ENCODE assay signal across 22 mouse cellular contexts in the genomic region with DNA sequence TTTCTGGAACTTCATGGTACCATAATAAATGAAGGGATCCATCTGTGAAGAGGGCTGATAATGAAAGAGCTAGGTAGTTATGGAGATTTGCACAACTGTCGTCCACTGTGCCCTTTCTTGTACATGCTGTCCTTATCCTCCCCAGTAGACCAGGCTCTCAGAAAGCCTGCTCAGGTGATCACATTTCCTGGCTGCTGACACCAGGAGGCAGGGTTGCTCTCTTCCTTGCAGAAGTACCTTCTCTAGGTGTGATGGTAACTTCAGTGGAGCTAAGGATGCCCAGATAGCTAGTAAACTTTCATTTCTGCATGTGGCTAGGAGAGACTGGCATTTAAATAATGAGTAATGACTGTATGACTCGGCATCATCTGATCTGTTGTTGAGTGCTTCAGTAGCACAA. TPM values are rescaled to one million over a fixed set of nuclear protein-coding genes. Genes with fewer than 3 reads are reported as not detected.
DNase-seq lines count a peak whose midpoint lies in the region; ATAC-seq and TF ChIP-seq lines count a peak whose summit lies in the region.
"Had no signal": no experiment of that assay in that cellular context is flagged by ENCODE, and none has a peak within 500 bp of the region (broad histone marks: within the 10 kb centered on the region; RNA-seq: fewer than 3 reads in every experiment).

No protein-coding gene starts in this region.

- H3K9ac ChIP-seq in kidney, postnatal 0 days (ENCODE audit: low read depth, low read length), result no peak overlapping the region
- H3K9ac ChIP-seq in lung, embryonic 14.5 days, result no peak overlapping the region
- H3K9ac ChIP-seq in CH12.LX (ENCODE audit: insufficient read depth, low read depth), result no peak overlapping the region
- H3K9ac ChIP-seq: heart, embryonic 13.5 days; limb, embryonic 13.5 days; midbrain, embryonic 12.5 days; neural tube, embryonic 12.5 days had no signal

- H3K79me2 ChIP-seq in CH12.LX (replicated peaks; ENCODE audit: control insufficient read depth, extremely low read depth, insufficient read depth, poor library complexity, severe bottlenecking), result no peaks in the 10 kb centered on the region

- H3K36me3 ChIP-seq in kidney, postnatal 0 days (ENCODE audit: insufficient read depth, low read length), result no peaks in the 10 kb centered on the region
- H3K36me3 ChIP-seq in lung, embryonic 14.5 days (ENCODE audit: insufficient read depth), result no peaks in the 10 kb centered on the region
- no peaks in the 10 kb centered on the region for H3K36me3 ChIP-seq in CH12.LX (replicated peaks in 1 of 2; ENCODE audit: control insufficient read depth in 1 of 2, insufficient read depth in 1 of 2, low read length in 1 of 2)
- H3K36me3 ChIP-seq in splenic B cell, adult 2 months (ENCODE audit: control insufficient read depth, insufficient read depth, low read length, poor library complexity, severe bottlenecking), result no peaks in the 10 kb centered on the region
- H3K36me3 ChIP-seq: limb, embryonic 13.5 days; midbrain, embryonic 12.5 days; neural tube, embryonic 12.5 days had no signal

- dilution Hi-C loops in CH12.LX (cut with MboI; ENCODE audit: extremely low pct_ligation_motif_present, extremely low pct_unique_long_range_greater_than_20kb, low sequenced_read_pairs), result no loop called here

- no peak for ATAC-seq in kidney, postnatal 0 days (replicated peaks; ENCODE audit: low FRiP score, low read depth)
- ATAC-seq in lung, embryonic 14.5 days (ENCODE audit: insufficient read depth), result no peak
- ATAC-seq: hindbrain, embryonic 16.5 days had no signal

- 0 out of 2 replicates have a peak, but pooled peaks cover 6% of the 10 kb centered on the region for H3K27me3 ChIP-seq in kidney, postnatal 0 days (ENCODE audit: insufficient read depth, low read length)
- peaks cover 11% of the 10 kb centered on the region; the same call in 1 of the 2 replicates for H3K27me3 ChIP-seq in lung, embryonic 14.5 days (ENCODE audit: insufficient read depth, low read length)
- no peaks in the 10 kb centered on the region for H3K27me3 ChIP-seq in CH12.LX (replicated peaks)
- no peaks in the 10 kb centered on the region for H3K27me3 ChIP-seq in splenic B cell, adult 2 months (ENCODE audit: control insufficient read depth, insufficient read depth, low read length, poor library complexity, severe bottlenecking)

- no peak for TF ChIP-seq POLR2A in CH12.LX (IDR thresholded peaks at IDR 0.05; ENCODE audit: low read depth, low read length)

- H3K4me1 ChIP-seq in kidney, postnatal 0 days (replicated peaks; ENCODE audit: insufficient read depth, low read length), result no peaks in the 10 kb centered on the region
- H3K4me1 ChIP-seq in lung, embryonic 14.5 days (ENCODE audit: insufficient read depth), result no peaks in the 10 kb centered on the region
- H3K4me1 ChIP-seq in CH12.LX (ENCODE audit: control insufficient read depth in 1 of 2, insufficient read depth in 2 of 2), result no peaks in the 10 kb centered on the region
- H3K4me1 ChIP-seq: forebrain, embryonic 10.5 days; heart, embryonic 13.5 days; limb, embryonic 13.5 days; midbrain, embryonic 12.5 days; neural tube, embryonic 12.5 days had no signal

- in situ Hi-C loops in CH12.LX (cut with MboI; ENCODE audit: low pct_ligation_motif_present, low pct_unique_long_range_greater_than_20kb, low sequenced_read_pairs), result no loop called here

- TF ChIP-seq RAD21 in CH12.LX (IDR thresholded peaks at IDR 0.05; ENCODE audit: low read depth, low read length), result peak; percentile 35

- peak; percentile 54 for TF ChIP-seq CTCF in kidney, postnatal 0 days (IDR thresholded peaks at IDR 0.05; ENCODE audit: low read depth)
- TF ChIP-seq CTCF in lung, embryonic 14.5 days (IDR thresholded peaks at IDR 0.05; ENCODE audit: low read depth), result peak; percentile 22; the same call in 1 of the 2 replicates
- peak in 1 of 2 experiments; percentile 36; a peak in 2 of 4 replicates for TF ChIP-seq CTCF in CH12.LX (conservative IDR thresholded peaks at IDR 0.05 in 1 of 2, IDR thresholded peaks at IDR 0.05 in 1 of 2; ENCODE audit: low read depth in 2 of 2, low read length in 2 of 2)

- no peak overlapping the region for H3K4me3 ChIP-seq in kidney, postnatal 0 days (replicated peaks; ENCODE audit: low read depth, low read length)
- H3K4me3 ChIP-seq in lung, embryonic 14.5 days (ENCODE audit: low read depth, low read length), result no peak overlapping the region
- no peak overlapping the region for H3K4me3 ChIP-seq in CH12.LX (replicated peaks in 1 of 3; ENCODE audit: low read depth in 2 of 3, low read length in 2 of 3, poor library complexity in 1 of 3)
- H3K4me3 ChIP-seq: forebrain, embryonic 10.5 days; heart, embryonic 13.5 days; limb, embryonic 13.5 days; midbrain, embryonic 12.5 days; neural tube, embryonic 12.5 days had no signal

- no peaks in the 10 kb centered on the region for H3K9me3 ChIP-seq in kidney, postnatal 0 days (replicated peaks; ENCODE audit: low read length)
- H3K9me3 ChIP-seq in lung, embryonic 14.5 days (ENCODE audit: low read depth, low read length), result no peaks in the 10 kb centered on the region
- H3K9me3 ChIP-seq in CH12.LX (replicated peaks; ENCODE audit: low read length), result no peaks in the 10 kb centered on the region
- H3K9me3 ChIP-seq: forebrain, embryonic 10.5 days; G1E; heart, embryonic 13.5 days; limb, embryonic 13.5 days; midbrain, embryonic 12.5 days; neural tube, embryonic 12.5 days had no signal

- H3K4me2 ChIP-seq in kidney, postnatal 0 days (ENCODE audit: low read length), result no peak overlapping the region
- H3K4me2 ChIP-seq in lung, embryonic 14.5 days, result no peak overlapping the region
- H3K4me2 ChIP-seq in CH12.LX (ENCODE audit: insufficient read depth, low read depth, poor library complexity, severe bottlenecking), result no peak overlapping the region
- H3K4me2 ChIP-seq: heart, embryonic 13.5 days; limb, embryonic 13.5 days; midbrain, embryonic 12.5 days; neural tube, embryonic 12.5 days had no signal

- 52% methylated on average over 2 of the region's 2 CpGs for WGBS in kidney, postnatal 0 days
- 56% methylated on average over 2 of the region's 2 CpGs for WGBS in lung, embryonic 14.5 days

- TF ChIP-seq EP300 in CH12.LX (IDR thresholded peaks at IDR 0.05; ENCODE audit: low read length), result no peak

- DNase-seq in kidney, postnatal 0 days (ENCODE audit: low spot score), result no peak
- DNase-seq in kidney, adult 8-10 months, result no peak
- peak; percentile 1 for DNase-seq in lung, embryonic 14.5 days
- no peak for DNase-seq in lung, postnatal 25 days (ENCODE audit: low spot score)
- DNase-seq in CH12.LX (ENCODE audit: extremely low read depth), result no peak
- DNase-seq in splenic B cell, adult 2 months (ENCODE audit: low read depth, low spot score), result peak; percentile 4
- no peak for DNase-seq in right cerebral cortex, adult 2 months (ENCODE audit: low spot score in 2 of 2)
- DNase-seq: adrenal gland, postnatal 25 days; cerebellum, adult 18-20 months; cerebellum, postnatal 36 days; heart, postnatal 4 days; kidney, adult 2 months; right cerebral cortex, adult 18-20 months; thymus, adult 2 months had no signal

- H3K27ac ChIP-seq in kidney, postnatal 0 days, result no peak overlapping the region
- H3K27ac ChIP-seq in lung, embryonic 14.5 days (ENCODE audit: low read depth), result no peak overlapping the region
- H3K27ac ChIP-seq in CH12.LX (ENCODE audit: insufficient read depth, low read depth), result no peak overlapping the region
- H3K27ac ChIP-seq: forebrain, embryonic 10.5 days; heart, embryonic 13.5 days; limb, embryonic 13.5 days; midbrain, embryonic 12.5 days; neural tube, embryonic 12.5 days had no signal

TF ChIP-seq in CH12.LX, 34 proteins besides CTCF, POLR2A, EP300 and RAD21:
- TF ChIP-seq IRF4 (IDR thresholded peaks at IDR 0.05; ENCODE audit: low read depth, low read length), result no peak
- TF ChIP-seq BHLHE40 (IDR thresholded peaks at IDR 0.05; ENCODE audit: low read depth, low read length), result no peak
- peak; percentile 37 for TF ChIP-seq SMC3 (IDR thresholded peaks at IDR 0.05; ENCODE audit: low read depth, low read length)

RNA-seq across cellular contexts. Expression of a gene that starts 7.6 kb away (rescaled TPM):
- 120 TPM in 2 replicates for polyA plus RNA-seq in kidney, postnatal 0 days (2015; fragmentation: Nextera tagmentation; extraction: Ambion mirVana)
- polyA plus RNA-seq in lung, embryonic 14.5 days (2014; fragmentation: Nextera tagmentation; extraction: Ambion mirVana), result 6.2 and 8.9 TPM in 2 replicates
- total RNA-seq in CH12.LX (2012; rRNA removed) (0.51 and 0.59 TPM in 2 replicates), CH12.LX (2014; rRNA removed) (0.86 and 1.4 TPM in 2 replicates)
- polyA plus RNA-seq in CH12.LX (2012; ENCODE audit: insufficient read length, low read depth), result 2.7 and 3.6 TPM in 2 replicates
- total RNA-seq: granulocyte monocyte progenitor cell, adult 5-6 weeks had no signal

RNA-seq across cellular contexts. Expression of a gene that starts 55.1 kb away (rescaled TPM):
- 882 and 968 TPM in 2 replicates for polyA plus RNA-seq in kidney, postnatal 0 days (2015; fragmentation: Nextera tagmentation; extraction: Ambion mirVana)
- 977 and 1,016 TPM in 2 replicates for polyA plus RNA-seq in lung, embryonic 14.5 days (2014; fragmentation: Nextera tagmentation; extraction: Ambion mirVana)
- total RNA-seq in CH12.LX (2012; rRNA removed), result 3,052 and 3,101 TPM in 2 replicates
- 4,290 and 4,543 TPM in 2 replicates for total RNA-seq in CH12.LX (2014; rRNA removed)
- 2,286 and 2,456 TPM in 2 replicates for polyA plus RNA-seq in CH12.LX (2012; ENCODE audit: insufficient read length, low read depth)

Comparison
In these comparisons a context has a peak if more than half of its experiments do, and no peak if none do; other contexts are left out.
1. DNase-seq: peak in lung, embryonic 14.5 days (single experiment) and splenic B cell, adult 2 months (single experiment); none in kidney, postnatal 0 days (single experiment), kidney, adult 8-10 months (0 of 2), lung, postnatal 25 days (single experiment), CH12.LX (single experiment) and right cerebral cortex, adult 2 months (0 of 2).
2. RNA of a gene that starts 7.6 kb away (polyA plus RNA-seq): 120 TPM in kidney, postnatal 0 days; 6.2 to 8.9 TPM in lung, embryonic 14.5 days and 2.7 to 3.6 TPM in CH12.LX; every median in the first group is over 10 times any median in the second.